Mouse (Mus musculus): ENCODE data around the gene Luc7l3. TPM values are rescaled to one million over a fixed set of nuclear protein-coding genes. Genes with fewer than 3 reads are reported as not detected.

Luc7l3 gene
- polyA plus RNA-seq, 1 experiment from 2014 or later = 77.9 TPM

DNA sequence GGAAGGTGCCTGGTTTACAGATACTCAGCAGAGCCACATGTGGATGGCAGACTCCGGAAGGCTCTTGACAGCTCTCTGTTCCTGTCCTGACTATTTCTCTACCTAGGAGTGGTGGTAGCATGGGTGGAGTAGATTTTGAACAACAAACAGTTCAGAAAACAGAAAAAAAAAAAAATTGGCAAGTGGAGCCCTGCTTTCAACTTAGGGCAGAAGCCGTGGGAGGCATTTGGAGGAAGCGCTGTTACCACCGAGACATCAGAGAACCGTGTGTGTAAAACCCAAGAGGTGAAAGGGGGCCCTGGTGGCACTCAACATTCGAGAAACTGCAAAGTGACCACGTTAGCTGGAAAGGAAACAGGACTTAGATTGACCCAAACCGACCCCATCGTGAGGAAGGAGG lies 68.6 kb downstream of the Luc7l3 start:
- WGBS (ENCODE audit: insufficient replicate concordance) = 78% methylated on average over 9 of the region's 9 CpGs
- Histone ChIP-seq H3K4me3 (ENCODE audit: low read depth, low read length) (no peak overlapping the region), H3K27ac (ENCODE audit: low read depth, low read length) (no peak overlapping the region), H3K27me3 (ENCODE audit: control insufficient read depth, insufficient read depth, low read length) (no peaks in the 10 kb centered on the region), H3K4me1 (ENCODE audit: control insufficient read depth, insufficient read depth, low read length) (no peaks in the 10 kb centered on the region), H3K9me3 (replicated peaks; ENCODE audit: control insufficient read depth, low read length) (no peaks in the 10 kb centered on the region), H3K9ac (ENCODE audit: low read depth, low read length) (no peak overlapping the region), H3K4me2 (no peak overlapping the region), H3K36me3 (ENCODE audit: control insufficient read depth, insufficient read depth, low read length) (no peaks in the 10 kb centered on the region)
- no peak for ATAC-seq (replicated peaks; ENCODE audit: insufficient number of reproducible peaks, low FRiP score, low TSS enrichment)

- Histone ChIP-seq H3K27me3 (ENCODE audit: control insufficient read depth, insufficient read depth, low read length) (peaks cover 10% of the 10 kb centered on the region; the same call in 1 of the 2 replicates), H3K27ac (ENCODE audit: low read depth, low read length) (no peak overlapping the region), H3K9ac (ENCODE audit: low read depth, low read length) (no peak overlapping the region), H3K36me3 (ENCODE audit: control insufficient read depth, insufficient read depth, low read length) (no peaks in the 10 kb centered on the region), H3K9me3 (replicated peaks; ENCODE audit: control insufficient read depth, low read length) (no peaks in the 10 kb centered on the region), H3K4me2 (no peak overlapping the region), H3K4me1 (ENCODE audit: control insufficient read depth, insufficient read depth, low read length) (peaks cover 16% of the 10 kb centered on the region), H3K4me3 (ENCODE audit: low read depth, low read length) (no peak overlapping the region)
- ATAC-seq (replicated peaks; ENCODE audit: insufficient number of reproducible peaks, low FRiP score, low TSS enrichment) = no peak
- WGBS (ENCODE audit: insufficient replicate concordance) = 60% methylated on average over 8 of the region's 8 CpGs
Observed at GRCm38 (mm10) chr11:94246789-94247061, 75.1 kb downstream of the Luc7l3 start.

DNA sequence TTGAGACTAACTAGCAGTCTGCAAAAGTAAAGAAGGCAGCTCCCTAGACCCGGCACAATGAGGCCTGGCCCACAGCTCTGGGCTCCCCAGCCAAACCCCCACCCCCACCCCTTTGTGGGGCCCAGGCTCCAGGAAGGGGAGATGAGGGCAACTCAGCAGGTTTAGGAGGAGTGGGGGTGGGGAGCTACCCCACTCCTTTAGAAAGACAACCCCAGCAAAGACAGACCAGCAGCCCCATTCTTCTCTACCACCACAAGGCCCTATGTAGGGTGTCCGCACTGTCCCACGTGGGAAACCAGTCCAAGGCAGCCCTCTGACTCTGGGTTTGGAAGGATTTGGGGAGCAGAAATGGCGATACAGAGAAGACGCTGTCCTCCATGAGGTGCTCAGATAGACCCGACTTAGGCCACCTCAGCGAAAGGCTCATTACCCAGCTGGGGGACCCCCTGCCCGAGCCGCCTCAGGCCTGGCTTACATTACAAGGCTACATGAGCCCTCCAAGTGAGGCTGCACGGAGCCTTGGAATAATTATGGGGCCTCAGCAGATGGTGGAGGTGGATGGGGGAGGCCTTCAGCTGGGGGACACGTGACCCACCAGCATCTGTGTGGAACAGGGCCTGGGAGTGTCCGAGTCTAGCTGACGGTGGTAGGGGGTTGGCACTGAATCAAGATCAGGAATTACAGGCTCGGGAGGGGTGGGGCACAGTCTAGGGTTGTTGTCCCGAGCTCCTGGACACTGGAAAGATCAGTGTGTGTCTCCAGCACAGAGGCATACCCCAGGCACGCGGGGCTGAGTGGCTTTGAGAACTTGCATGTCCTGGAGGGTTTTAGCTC lies 75.6 kb downstream of the Luc7l3 start, which contains the start of gene Wfikkn2:
Gene Wfikkn2 (minus strand): TSS at position 51 of the 834 bp plus-strand sequence.
- H3K9ac ChIP-seq (ENCODE audit: low read depth, low read length) = no peak within 1 kb of the TSS
- no peaks in the 10 kb centered on the region for H3K36me3 ChIP-seq (ENCODE audit: control insufficient read depth, insufficient read depth, low read length)
- 52% methylated on average over 17 of the region's 17 CpGs for WGBS (ENCODE audit: insufficient replicate concordance)
- no peak within 1 kb of the TSS for H3K4me2 ChIP-seq
- H3K9me3 ChIP-seq (replicated peaks; ENCODE audit: control insufficient read depth, low read length) = no peaks in the 10 kb centered on the region
- ATAC-seq (replicated peaks; ENCODE audit: insufficient number of reproducible peaks, low FRiP score, low TSS enrichment) = peak; percentile 53
- peaks cover 14% of the 10 kb centered on the region; the same call in 1 of the 2 replicates for H3K27me3 ChIP-seq (ENCODE audit: control insufficient read depth, insufficient read depth, low read length)
- peaks cover 16% of the 10 kb centered on the region for H3K4me1 ChIP-seq (ENCODE audit: control insufficient read depth, insufficient read depth, low read length)
- no peak within 1 kb of the TSS for H3K27ac ChIP-seq (ENCODE audit: low read depth, low read length)
- H3K4me3 ChIP-seq (ENCODE audit: low read depth, low read length) = no peak within 1 kb of the TSS

DNA sequence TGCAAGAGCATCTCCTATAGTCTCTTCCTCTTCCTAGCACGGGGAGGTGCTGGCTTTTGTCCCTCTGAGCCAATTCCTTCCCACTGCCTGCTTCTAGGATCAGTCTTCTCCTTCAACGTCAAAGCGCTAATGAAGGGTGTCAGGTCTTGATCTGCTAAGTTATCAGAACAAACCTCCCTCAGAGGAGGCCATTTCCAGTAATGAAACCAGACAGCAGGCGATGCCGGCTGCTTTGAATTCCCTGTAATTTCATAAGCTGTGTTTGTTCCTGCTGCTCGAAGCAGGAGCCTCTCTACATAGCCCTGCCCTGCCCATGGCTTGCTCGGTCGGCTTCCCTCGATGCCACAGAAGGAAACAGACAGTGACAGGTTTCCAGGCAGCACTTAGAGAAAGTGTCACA lies 77.4 kb downstream of the Luc7l3 start:
- H3K4me2 ChIP-seq = no peak overlapping the region
- no peaks in the 10 kb centered on the region for H3K36me3 ChIP-seq (ENCODE audit: control insufficient read depth, insufficient read depth, low read length)
- no peak for ATAC-seq (replicated peaks; ENCODE audit: insufficient number of reproducible peaks, low FRiP score, low TSS enrichment)
- peaks cover 16% of the 10 kb centered on the region for H3K4me1 ChIP-seq (ENCODE audit: control insufficient read depth, insufficient read depth, low read length)
- no peak overlapping the region for H3K9ac ChIP-seq (ENCODE audit: low read depth, low read length)
- H3K4me3 ChIP-seq (ENCODE audit: low read depth, low read length) = no peak overlapping the region
- H3K9me3 ChIP-seq (replicated peaks; ENCODE audit: control insufficient read depth, low read length) = no peaks in the 10 kb centered on the region
- H3K27ac ChIP-seq (ENCODE audit: low read depth, low read length) = no peak overlapping the region
- peaks cover 14% of the 10 kb centered on the region; the same call in 1 of the 2 replicates for H3K27me3 ChIP-seq (ENCODE audit: control insufficient read depth, insufficient read depth, low read length)
- 59% methylated on average over 9 of the region's 9 CpGs for WGBS (ENCODE audit: insufficient replicate concordance)

DNA sequence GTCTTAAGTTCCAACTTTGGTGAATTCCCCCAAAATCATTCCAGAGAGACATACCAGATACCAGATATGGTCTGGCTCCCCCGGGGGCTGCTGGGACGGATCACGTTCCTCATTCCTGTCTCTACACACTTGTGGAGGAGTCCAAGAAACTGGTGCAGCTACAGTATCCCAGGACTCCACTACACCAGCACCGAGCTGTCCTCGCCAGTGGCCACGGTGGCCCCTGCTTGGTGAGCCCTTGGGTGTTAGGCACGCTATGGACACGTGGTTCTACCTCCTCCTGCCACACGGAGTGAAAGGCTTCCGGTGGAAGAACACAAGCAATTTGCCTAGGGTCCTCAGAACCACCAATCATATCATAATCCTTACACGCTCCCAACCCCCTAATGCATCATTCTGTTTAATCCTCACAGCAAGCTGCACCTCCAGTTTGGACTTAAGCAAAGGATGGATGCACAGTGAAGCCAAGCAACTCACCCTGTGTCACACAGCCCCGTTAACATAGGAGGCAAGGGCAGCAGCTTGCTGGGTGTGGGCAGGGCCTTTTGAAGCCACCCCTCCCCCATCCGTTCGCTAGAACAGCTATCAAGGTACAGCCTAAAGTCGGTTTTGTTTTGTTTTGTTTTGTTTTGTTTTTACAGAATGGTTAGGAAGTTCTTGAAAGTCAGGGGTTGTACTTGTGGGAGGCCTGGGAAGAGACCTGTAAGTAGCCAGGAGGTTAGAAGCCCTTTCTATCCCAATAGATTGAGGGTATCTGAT lies 78.2 kb downstream of the Luc7l3 start:
- H3K4me1 ChIP-seq (ENCODE audit: control insufficient read depth, insufficient read depth, low read length) = peaks cover 16% of the 10 kb centered on the region
- peak overlapping the region; percentile 42 for H3K4me3 ChIP-seq (ENCODE audit: low read depth, low read length)
- WGBS (ENCODE audit: insufficient replicate concordance) = 31% methylated on average over 15 of the region's 15 CpGs
- H3K36me3 ChIP-seq (ENCODE audit: control insufficient read depth, insufficient read depth, low read length) = no peaks in the 10 kb centered on the region
- H3K4me2 ChIP-seq = peak overlapping the region; percentile 82
- peak overlapping the region; percentile 76 for H3K9ac ChIP-seq (ENCODE audit: low read depth, low read length)
- peaks cover 14% of the 10 kb centered on the region; the same call in 1 of the 2 replicates for H3K27me3 ChIP-seq (ENCODE audit: control insufficient read depth, insufficient read depth, low read length)
- no peaks in the 10 kb centered on the region for H3K9me3 ChIP-seq (replicated peaks; ENCODE audit: control insufficient read depth, low read length)
- ATAC-seq (replicated peaks; ENCODE audit: insufficient number of reproducible peaks, low FRiP score, low TSS enrichment) = no peak
- H3K27ac ChIP-seq (ENCODE audit: low read depth, low read length) = no peak overlapping the region

DNA sequence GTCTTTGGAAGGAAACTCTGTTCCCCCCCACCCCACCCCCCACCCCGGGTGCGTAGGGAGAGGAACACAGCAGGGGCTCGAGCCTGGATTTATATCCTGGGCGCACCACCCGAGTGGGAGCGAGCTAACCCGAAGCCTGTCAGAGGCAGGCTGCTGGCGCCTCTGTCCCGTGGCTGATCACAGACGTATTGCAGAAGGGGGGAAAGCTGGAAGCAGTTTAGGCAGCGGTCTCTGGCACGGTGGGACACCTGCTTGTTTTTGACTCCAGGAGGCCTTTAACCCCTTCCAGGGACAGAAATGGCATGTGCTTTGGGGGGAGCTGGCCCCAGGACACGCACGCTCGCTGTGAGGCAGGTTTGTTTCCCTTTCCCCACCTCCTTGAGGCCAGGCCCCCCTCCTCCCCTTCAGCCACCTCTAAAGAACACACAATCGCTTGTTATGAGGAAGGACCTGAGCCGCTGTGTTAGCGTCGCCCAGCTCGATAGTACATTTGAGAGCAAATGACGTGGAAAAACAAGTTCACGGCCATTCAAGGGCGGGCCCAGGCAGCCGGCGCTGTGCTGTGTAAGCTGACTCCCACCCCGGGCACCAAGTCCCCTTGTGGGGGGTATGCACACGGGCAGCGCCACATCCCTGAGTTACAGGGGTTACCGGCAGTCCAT lies 78.9 kb downstream of the Luc7l3 start:
- 3% methylated on average over 29 of the region's 29 CpGs for WGBS (ENCODE audit: insufficient replicate concordance)
- peak overlapping the region; percentile 42 for H3K4me3 ChIP-seq (ENCODE audit: low read depth, low read length)
- H3K4me2 ChIP-seq = peak overlapping the region; percentile 82
- H3K27ac ChIP-seq (ENCODE audit: low read depth, low read length) = no peak overlapping the region
- H3K36me3 ChIP-seq (ENCODE audit: control insufficient read depth, insufficient read depth, low read length) = no peaks in the 10 kb centered on the region
- no peaks in the 10 kb centered on the region for H3K9me3 ChIP-seq (replicated peaks; ENCODE audit: control insufficient read depth, low read length)
- peaks cover 16% of the 10 kb centered on the region for H3K4me1 ChIP-seq (ENCODE audit: control insufficient read depth, insufficient read depth, low read length)
- H3K9ac ChIP-seq (ENCODE audit: low read depth, low read length) = peak overlapping the region; percentile 76
- peak; percentile 43; the same call in 1 of the 2 replicates for ATAC-seq (replicated peaks; ENCODE audit: insufficient number of reproducible peaks, low FRiP score, low TSS enrichment)
- peaks cover 14% of the 10 kb centered on the region; the same call in 1 of the 2 replicates for H3K27me3 ChIP-seq (ENCODE audit: control insufficient read depth, insufficient read depth, low read length)

GRCm38 (mm10) chr11:94239706-94240105 lies 82.1 kb downstream of the Luc7l3 start:
- H3K4me3 ChIP-seq (ENCODE audit: low read depth, low read length) = no peak overlapping the region
- peaks cover 14% of the 10 kb centered on the region; the same call in 1 of the 2 replicates for H3K27me3 ChIP-seq (ENCODE audit: control insufficient read depth, insufficient read depth, low read length)
- no peaks in the 10 kb centered on the region for H3K36me3 ChIP-seq (ENCODE audit: control insufficient read depth, insufficient read depth, low read length)
- peaks cover 10% of the 10 kb centered on the region for H3K4me1 ChIP-seq (ENCODE audit: control insufficient read depth, insufficient read depth, low read length)
- no peaks in the 10 kb centered on the region for H3K9me3 ChIP-seq (replicated peaks; ENCODE audit: control insufficient read depth, low read length)
- no peak overlapping the region for H3K9ac ChIP-seq (ENCODE audit: low read depth, low read length)
- WGBS (ENCODE audit: insufficient replicate concordance) = 33% methylated on average over 9 of the region's 9 CpGs
- no peak overlapping the region for H3K27ac ChIP-seq (ENCODE audit: low read depth, low read length)
- no peak overlapping the region for H3K4me2 ChIP-seq
- ATAC-seq (replicated peaks; ENCODE audit: insufficient number of reproducible peaks, low FRiP score, low TSS enrichment) = no peak

DNA sequence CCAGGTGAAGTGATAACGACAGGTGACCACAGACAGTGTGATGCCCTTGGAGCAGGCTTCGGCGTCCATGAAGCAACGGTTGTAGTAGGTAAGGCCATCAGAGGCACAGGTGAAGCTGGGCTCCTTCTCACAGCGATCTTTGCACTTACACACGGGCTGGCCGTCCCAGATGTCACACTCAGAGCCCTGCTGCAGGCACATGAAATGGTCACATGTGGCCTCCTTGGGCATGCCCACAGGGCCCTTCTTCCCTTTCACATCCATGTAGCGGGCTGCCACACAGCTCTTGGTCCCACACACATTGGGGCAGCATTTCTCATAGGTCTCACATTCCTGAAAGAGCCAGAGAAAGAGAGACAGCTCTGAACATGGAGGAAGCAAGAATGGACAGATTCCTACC lies 83.0 kb downstream of the Luc7l3 start:
- WGBS (ENCODE audit: insufficient replicate concordance) = 88% methylated on average over 8 of the region's 8 CpGs
- peaks cover 11% of the 10 kb centered on the region; the same call in 1 of the 2 replicates for H3K27me3 ChIP-seq (ENCODE audit: control insufficient read depth, insufficient read depth, low read length)
- H3K4me3 ChIP-seq (ENCODE audit: low read depth, low read length) = no peak overlapping the region
- ATAC-seq (replicated peaks; ENCODE audit: insufficient number of reproducible peaks, low FRiP score, low TSS enrichment) = no peak
- peaks cover 10% of the 10 kb centered on the region for H3K4me1 ChIP-seq (ENCODE audit: control insufficient read depth, insufficient read depth, low read length)
- H3K36me3 ChIP-seq (ENCODE audit: control insufficient read depth, insufficient read depth, low read length) = no peaks in the 10 kb centered on the region
- H3K9ac ChIP-seq (ENCODE audit: low read depth, low read length) = no peak overlapping the region
- no peak overlapping the region for H3K4me2 ChIP-seq
- H3K27ac ChIP-seq (ENCODE audit: low read depth, low read length) = no peak overlapping the region
- H3K9me3 ChIP-seq (replicated peaks; ENCODE audit: control insufficient read depth, low read length) = no peaks in the 10 kb centered on the region

All from heart, embryonic 11.5 days (tissue).